Mouse (Mus musculus) liver, embryonic 14.5 days (tissue): ENCODE measurements around the gene Tsnaxip1. TPM values are rescaled to one million over a fixed set of nuclear protein-coding genes. Genes with fewer than 3 reads are reported as not detected.

Source experiments
- ATAC-seq: fragments of 200-750 bp; cut with Nextera tagmentation; 2 replicates; pipeline ENCODE4 v1.8.0; 2017; ENCODE audit warnings: moderate number of reproducible peaks, mild to moderate bottlenecking, moderate library complexity; ENCODE audit not compliant: insufficient read depth
- DNase-seq, 3 experiments: peaks; one replicate each; pipeline ENCODE4 v3.0.0-alpha.2; 2012 to 2013; ENCODE audit warnings: low read depth in 3 of 3, low spot score in 3 of 3
- H3K27ac ChIP-seq: fragments of 300-500 bp; sonication (generic); 2 replicates; pipeline ENCODE4 v1.5.1; 2014; ENCODE audit warnings: moderate library complexity, mild to moderate bottlenecking, control low read depth, inconsistent platforms
- H3K27me3 ChIP-seq: fragments of 300-500 bp; sonication (generic); 2 replicates; pipeline ENCODE4 v1.6.1; 2014; ENCODE audit warnings: mild to moderate bottlenecking, low read length, moderate library complexity; ENCODE audit not compliant: control insufficient read depth, insufficient read depth
- H3K36me3 ChIP-seq: fragments of 300-500 bp; sonication (generic); replicated peaks from 2 replicates; pipeline ENCODE4 v1.6.1; 2014; ENCODE audit warnings: low read depth; ENCODE audit not compliant: control insufficient read depth, insufficient read depth
- H3K4me1 ChIP-seq, 2 experiments: fragments of 200-500 bp in 1 of 2; fragments of 300-500 bp in 1 of 2; sonication (generic) in 1 of 2; replicated peaks; 2 replicates each; pipeline ENCODE4 v1.6.1; 2012 to 2014; ENCODE audit warnings: antibody characterized with exemption in 1 of 2, inconsistent platforms in 1 of 2, low read length in 1 of 2; ENCODE audit not compliant: control insufficient read depth in 2 of 2, insufficient read depth in 2 of 2
- H3K4me2 ChIP-seq: fragments of 300-500 bp; sonication (generic); 2 replicates; pipeline ENCODE4 v1.6.1; 2014; ENCODE audit warnings: low read depth, mild to moderate bottlenecking, control low read depth, moderate library complexity
- H3K4me3 ChIP-seq, 2 experiments: fragments of 200-500 bp in 1 of 2; fragments of 300-500 bp in 1 of 2; sonication (generic) in 1 of 2; 2 replicates each; pipeline ENCODE4 v1.5.1; 2012 to 2014; ENCODE audit warnings: low read depth in 2 of 2, low read length in 2 of 2, mild to moderate bottlenecking in 2 of 2, control low read depth in 1 of 2, inconsistent platforms in 1 of 2, moderate library complexity in 1 of 2; ENCODE audit not compliant: insufficient read depth in 1 of 2
- H3K9ac ChIP-seq: fragments of 300-500 bp; sonication (generic); replicated peaks from 2 replicates; pipeline ENCODE4 v1.6.1; 2014; ENCODE audit warnings: mild to moderate bottlenecking, control low read depth, moderate library complexity
- H3K9me3 ChIP-seq: fragments of 300-500 bp; sonication (generic); 2 replicates; pipeline ENCODE4 v1.6.1; 2016; ENCODE audit warnings: low read length, mixed read lengths; ENCODE audit not compliant: control insufficient read depth
- CTCF ChIP-seq: IDR thresholded peaks from 2 replicates; pipeline ENCODE4 v1.5.1; 2016; ENCODE audit warnings: antibody characterized with exemption, low read depth, control low read depth
- EP300 ChIP-seq: IDR thresholded peaks from 2 replicates; pipeline ENCODE4 v1.6.1; 2016; ENCODE audit warnings: antibody characterized with exemption, low read depth
- WGBS: fragments of 180-500 bp; shearing (Covaris S2); extraction: QIAGEN DNeasy Blood & Tissue Kit; methylation state at CpG from one replicate; pipeline ENCODE4 v1.1.7; 2014; ENCODE audit not compliant: insufficient replicate concordance; 5-methylcytosine and 5-hydroxymethylcytosine counted together
- polyA plus RNA-seq, 2 experiments: library from polyadenylated mRNA; depleted of rRNA in 1 of 2; stranded (reverse) in 1 of 2; unstranded in 1 of 2; fragments of >200 nt; fragmentation: Nextera tagmentation in 1 of 2; extraction: Ambion mirVana in 1 of 2; gene quantifications; 2 replicates each; pipeline versions ENCODE4 v1.2.1 to v1.2.3; 2012 to 2014

Gene Tsnaxip1
- polyA plus RNA-seq, 2 experiments: 0.04 to 0.06 TPM

DNA sequence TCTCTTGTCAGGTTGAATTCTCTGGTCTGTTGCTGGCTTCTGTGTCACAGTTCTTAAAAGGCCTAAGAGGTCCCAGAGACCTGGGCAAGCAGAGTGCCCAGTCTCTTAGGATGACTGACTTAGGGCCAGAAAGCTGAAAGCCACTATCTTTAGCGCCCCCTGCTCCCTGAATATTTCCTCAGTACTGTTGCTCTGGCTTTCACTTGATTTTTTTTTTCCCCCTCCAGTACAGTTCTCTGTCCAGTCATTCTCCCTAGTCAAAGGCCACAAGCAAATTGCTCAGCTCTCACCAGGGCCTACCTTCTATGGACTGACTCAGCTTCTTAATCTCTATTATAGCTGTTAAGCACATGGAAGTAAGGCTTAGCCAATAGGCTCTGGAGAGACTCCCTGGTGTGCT is 34.4 kb downstream of the Tsnaxip1 start:
- Histone ChIP-seq H3K9me3 (no peaks in the 10 kb centered on the region), H3K36me3 (peaks cover 19% of the 10 kb centered on the region), H3K4me3 (peak overlapping the region; percentile 94 to 97), H3K9ac (peak overlapping the region; percentile 94), H3K4me1 (peaks cover 34 to 50% of the 10 kb centered on the region in 2 experiments), H3K27ac (peak overlapping the region; percentile 76; the same call in 1 of the 2 replicates), H3K4me2 (peak overlapping the region; percentile 99), H3K27me3 (no peaks in the 10 kb centered on the region)
- no peak for DNase-seq
- WGBS: 0% methylated on average over 1 of the region's 1 CpGs
- TF ChIP-seq EP300 (no peak), CTCF (peak; percentile 59)
- ATAC-seq: no peak

DNA sequence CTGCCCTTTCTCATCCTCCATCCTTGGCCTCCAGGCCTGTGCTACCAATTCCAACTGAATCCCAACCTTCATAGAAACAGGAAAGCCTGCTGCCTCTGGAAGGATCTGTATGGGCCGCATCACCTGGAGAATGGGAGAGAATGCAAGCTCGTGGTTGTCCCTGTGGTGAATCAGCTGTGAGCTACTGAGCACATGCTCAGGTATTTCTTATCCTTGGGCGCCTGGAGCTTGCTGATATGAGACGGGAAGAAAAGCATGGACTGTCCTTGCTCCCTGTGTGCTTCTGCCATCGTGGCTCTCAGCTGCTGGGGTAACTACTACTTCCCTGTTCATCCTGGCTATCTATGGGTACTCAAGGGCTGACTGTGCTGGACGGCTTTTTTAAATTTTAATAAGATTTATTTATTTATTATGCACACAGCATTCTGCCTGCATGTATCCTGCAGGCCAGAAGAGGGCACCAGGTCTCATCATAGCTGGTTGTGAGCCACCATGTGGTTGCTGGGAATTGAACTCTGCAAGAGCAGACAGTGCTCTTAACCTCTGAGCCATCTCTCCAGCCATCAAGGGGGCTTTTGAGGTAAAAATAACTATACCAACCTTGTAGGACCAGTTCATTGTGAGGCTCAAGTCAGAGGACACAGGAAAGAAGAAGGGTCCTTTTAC is 39.0 kb downstream of the Tsnaxip1 start:
- Histone ChIP-seq H3K4me1 (peaks cover 13 to 28% of the 10 kb centered on the region in 2 experiments), H3K9ac (no peak overlapping the region; the same call in 1 of the 2 replicates), H3K27ac (peak overlapping the region; percentile 7), H3K36me3 (peaks cover 42% of the 10 kb centered on the region), H3K27me3 (no peaks in the 10 kb centered on the region), H3K4me2 (no peak overlapping the region), H3K4me3 (no peak overlapping the region), H3K9me3 (no peaks in the 10 kb centered on the region)
- peak; percentile 71 for TF ChIP-seq CTCF
- TF ChIP-seq EP300: peak; percentile 40; the same call in 1 of the 2 replicates
- WGBS: 29% methylated on average over 6 of the region's 6 CpGs
- DNase-seq: no peak
- ATAC-seq: peak; percentile 52; the same call in 1 of the 2 replicates

GRCm38 (mm10) chr8:105874301-105874700 is 46.8 kb downstream of the Tsnaxip1 start:
- DNase-seq: no peak
- H3K9me3 ChIP-seq: no peaks in the 10 kb centered on the region
- no peak overlapping the region for H3K27ac ChIP-seq
- H3K4me1 ChIP-seq: no peaks in the 10 kb centered on the region; a peak in 1 of 4 replicates
- no peak overlapping the region for H3K9ac ChIP-seq
- no peak for ATAC-seq
- H3K4me3 ChIP-seq: no peak overlapping the region
- H3K27me3 ChIP-seq: no peaks in the 10 kb centered on the region
- H3K36me3 ChIP-seq: peaks cover 52% of the 10 kb centered on the region
- H3K4me2 ChIP-seq: no peak overlapping the region
- no peak for TF ChIP-seq CTCF
- TF ChIP-seq EP300: no peak
- 84% methylated on average over 6 of the region's 6 CpGs for WGBS

- Histone ChIP-seq H3K27ac (peak within 1 kb of the TSS; percentile 39), H3K9ac (peak within 1 kb of the TSS; percentile 87), H3K4me2 (peak within 1 kb of the TSS; percentile 92), H3K4me1 (peaks cover 11 to 13% of the 10 kb centered on the region in 2 experiments), H3K36me3 (peaks cover 46% of the 10 kb centered on the region), H3K4me3 (peak within 1 kb of the TSS; percentile 81 to 91), H3K27me3 (no peaks in the 10 kb centered on the region), H3K9me3 (no peaks in the 10 kb centered on the region)
- DNase-seq (peak; percentile 76 to 77 (median 76)), ATAC-seq (peak; percentile 90)
- TF ChIP-seq CTCF (no peak), EP300 (0 out of 2 replicates have a peak, but pooled peaks have one; percentile 24)
- WGBS: under 1% methylated on average over 45 of the region's 45 CpGs
These were observed 53.4 kb downstream of the Tsnaxip1 start, which contains the start of gene Edc4 for GRCm38 (mm10) chr8:105880754-105881520. Gene Edc4 (plus strand): TSS chr8:105880881.
